Mouse (Mus musculus): ENCODE results near the gene Cwc22. TPM values are rescaled to one million over a fixed set of nuclear protein-coding genes. Genes with fewer than 3 reads are reported as not detected.
"Not testable (repeated sequence)": the region's sequence is repeated elsewhere in the genome, so short reads cannot be mapped to it uniquely, and the experiment has no call there.

Gene Cwc22
- total RNA-seq, 2 experiments from 2014 or later: 19.6 to 23.7 TPM

GRCm38 (mm10) chr2:77897558-77897899 lies 48.6 kb downstream of the Cwc22 start:
- DNase-seq: no peak

- peak; percentile 16 for DNase-seq
Measured at GRCm38 (mm10) chr2:77896843-77897557, 49.2 kb downstream of the Cwc22 start.

GRCm38 (mm10) chr2:77895906-77896570 lies 50.1 kb downstream of the Cwc22 start:
- not testable (repeated sequence) for DNase-seq

- DNase-seq: no peak
Measured at GRCm38 (mm10) chr2:77894896-77895295, 51.3 kb downstream of the Cwc22 start.

GRCm38 (mm10) chr2:77893505-77893904 lies 52.7 kb downstream of the Cwc22 start:
- no peak for DNase-seq

GRCm38 (mm10) chr2:77892573-77892972 lies 53.6 kb downstream of the Cwc22 start:
- no peak for DNase-seq

GRCm38 (mm10) chr2:77890836-77891438 lies 55.2 kb downstream of the Cwc22 start:
- no peak for DNase-seq

GRCm38 (mm10) chr2:77889949-77890348 lies 56.2 kb downstream of the Cwc22 start:
- no peak for DNase-seq

- DNase-seq: no peak
Measured at GRCm38 (mm10) chr2:77889401-77889800, 56.8 kb downstream of the Cwc22 start.

- DNase-seq: no peak
Measured at GRCm38 (mm10) chr2:77888826-77889225, 57.3 kb downstream of the Cwc22 start.

- no peak for DNase-seq
Measured at GRCm38 (mm10) chr2:77888056-77888455, 58.1 kb downstream of the Cwc22 start.

GRCm38 (mm10) chr2:77887166-77887565 lies 59.0 kb downstream of the Cwc22 start:
- DNase-seq: no peak

- no peak for DNase-seq
Measured at GRCm38 (mm10) chr2:77885491-77886130, 60.6 kb downstream of the Cwc22 start.

GRCm38 (mm10) chr2:77885036-77885435 lies 61.1 kb downstream of the Cwc22 start:
- no peak for DNase-seq

GRCm38 (mm10) chr2:77884491-77884890 lies 61.7 kb downstream of the Cwc22 start:
- no peak for DNase-seq

- no peak for DNase-seq
Measured at GRCm38 (mm10) chr2:77882961-77883360, 63.2 kb downstream of the Cwc22 start.

GRCm38 (mm10) chr2:77881301-77882199 lies 64.6 kb downstream of the Cwc22 start:
- DNase-seq: no peak

GRCm38 (mm10) chr2:77880351-77880750 lies 65.8 kb downstream of the Cwc22 start:
- no peak for DNase-seq

- DNase-seq: no peak
Measured at GRCm38 (mm10) chr2:77879736-77880135, 66.4 kb downstream of the Cwc22 start.

GRCm38 (mm10) chr2:77877156-77877855 lies 68.9 kb downstream of the Cwc22 start:
- no peak for DNase-seq

GRCm38 (mm10) chr2:77876331-77876730 lies 69.8 kb downstream of the Cwc22 start:
- no peak for DNase-seq

Measured in gastrocnemius, postnatal 10 days (tissue).